9 mouse cellular contexts compared by ENCODE assay signal in genomic region chr8:9580192-9580591, GRCm38 (mm10).
DNase-seq lines count a peak whose midpoint lies in the region; ATAC-seq and TF ChIP-seq lines count a peak whose summit lies in the region.
"Had no signal": no experiment of that assay in that cellular context is flagged by ENCODE, and none has a peak within 500 bp of the region (broad histone marks: within the 10 kb centered on the region; RNA-seq: fewer than 3 reads in every experiment).

No protein-coding gene starts in this region.

- TF ChIP-seq CTCF in kidney, adult 2 months (conservative IDR thresholded peaks at IDR 0.05; ENCODE audit: insufficient read depth, insufficient read length, low read depth, low read length), result peak; percentile 44; the same call in 1 of the 2 replicates

- TF ChIP-seq POLR2A in kidney, adult 2 months (IDR thresholded peaks at IDR 0.05; ENCODE audit: low read depth, low read length), result no peak

- H3K27me3 ChIP-seq in kidney, adult 2 months (replicated peaks; ENCODE audit: control insufficient read depth, insufficient read depth, low read length), result no peaks in the 10 kb centered on the region
- H3K27me3 ChIP-seq: forebrain, embryonic 12.5 days; liver, embryonic 13.5 days had no signal

- no peaks in the 10 kb centered on the region for H3K36me3 ChIP-seq in kidney, adult 2 months (ENCODE audit: control insufficient read depth, insufficient read depth, low read length)
- H3K36me3 ChIP-seq in ES-E14 (ENCODE audit: control insufficient read depth, insufficient read depth, low read length, poor library complexity, severe bottlenecking), result no peaks in the 10 kb centered on the region
- H3K36me3 ChIP-seq: forebrain, embryonic 12.5 days; liver, embryonic 13.5 days had no signal

- in situ Hi-C loops in ES-E14 (cut with MboI; ENCODE audit: low sequenced_read_pairs in 2 of 2, unreplicated experiment in 2 of 2), result loop anchor here in 1 of 2 experiments (25.0 kb wide), 1 partner anchor 343 kb away; no protein-coding TSS in a partner anchor

- H3K9ac ChIP-seq in ES-E14 (ENCODE audit: insufficient read depth, low read depth, low read length, poor library complexity, severe bottlenecking), result no peak overlapping the region
- H3K9ac ChIP-seq: forebrain, embryonic 12.5 days; liver, embryonic 13.5 days had no signal

- no peak overlapping the region for H3K4me3 ChIP-seq in kidney, adult 2 months (ENCODE audit: insufficient read depth, low read depth, low read length)
- no peak overlapping the region for H3K4me3 ChIP-seq in ES-E14 (ENCODE audit: insufficient read depth in 1 of 2, low read depth in 1 of 2, low read length in 2 of 2, poor library complexity in 1 of 2, severe bottlenecking in 1 of 2)
- H3K4me3 ChIP-seq: forebrain, embryonic 12.5 days; liver, embryonic 13.5 days had no signal

- no peaks in the 10 kb centered on the region for H3K9me3 ChIP-seq in ES-E14 (ENCODE audit: control insufficient read depth, insufficient read depth, low read depth, low read length)
- H3K9me3 ChIP-seq: forebrain, embryonic 12.5 days; liver, embryonic 13.5 days had no signal

- no peaks in the 10 kb centered on the region for H3K4me1 ChIP-seq in kidney, adult 2 months (ENCODE audit: control insufficient read depth, insufficient read depth, low read length)
- no peaks in the 10 kb centered on the region for H3K4me1 ChIP-seq in ES-E14 (ENCODE audit: control insufficient read depth in 2 of 2, insufficient read depth in 2 of 2, low read length in 2 of 2, poor library complexity in 1 of 2)
- H3K4me1 ChIP-seq: forebrain, embryonic 12.5 days; liver, embryonic 13.5 days had no signal

- WGBS in kidney, adult 2 months, result 24% methylated on average over 3 of the region's 3 CpGs

- no peak for ATAC-seq in erythroid progenitor cell, adult 5-6 weeks (replicated peaks; ENCODE audit: low FRiP score, poor library complexity, severe bottlenecking)

- peak; percentile 40 for DNase-seq in kidney, adult 2 months
- no peak for DNase-seq in kidney, adult 11 months
- DNase-seq in ES-E14 (ENCODE audit: low read depth, low spot score) (peak; percentile 21), WW6 (ENCODE audit: low read depth, low spot score) (peak; percentile 16)
- peak; percentile 21 for DNase-seq in kidney, postnatal 14 days
- no peak for DNase-seq in c-Kit-positive CD71-positive TER-119-positive erythroid progenitor cells, embryonic 14.5 days (ENCODE audit: low spot score)
- DNase-seq: liver, embryonic 13.5 days had no signal

- no peak overlapping the region for H3K27ac ChIP-seq in kidney, adult 2 months (ENCODE audit: insufficient read depth, low read depth, low read length)
- no peak overlapping the region for H3K27ac ChIP-seq in ES-E14 (ENCODE audit: insufficient read depth, low read depth, low read length, poor library complexity, severe bottlenecking)
- H3K27ac ChIP-seq: forebrain, embryonic 12.5 days; liver, embryonic 13.5 days had no signal

TF ChIP-seq in ES-E14, 5 proteins besides CTCF, POLR2A, EP300 and RAD21:
- TF ChIP-seq ZC3H11A (IDR thresholded peaks at IDR 0.05; ENCODE audit: borderline replicate concordance, low read depth, low read length) (0 out of 2 replicates have a peak, but pooled peaks have one; percentile 29), CHD2 (IDR thresholded peaks at IDR 0.05; ENCODE audit: low read depth, low read length) (no peak)
TF ChIP-seq in ES-E14: peak in this region for 1.

Comparison
In these comparisons a context has a peak if more than half of its experiments do, and no peak if none do; other contexts are left out.
1. DNase-seq: peak in kidney, adult 2 months (single experiment), ES-E14 (single experiment), WW6 (single experiment) and kidney, postnatal 14 days (single experiment); none in kidney, adult 11 months (single experiment) and c-Kit-positive CD71-positive TER-119-positive erythroid progenitor cells, embryonic 14.5 days (single experiment).